Mouse (Mus musculus): ENCODE measurements around the gene Zbtb39. TPM values are rescaled to one million over a fixed set of nuclear protein-coding genes. Genes with fewer than 3 reads are reported as not detected.
"Not testable (repeated sequence)": the region's sequence is repeated elsewhere in the genome, so short reads cannot be mapped to it uniquely, and the experiment has no call there.

The Zbtb39 gene
- polyA plus RNA-seq, 1 experiment from 2014 or later = 4.0 TPM

DNA sequence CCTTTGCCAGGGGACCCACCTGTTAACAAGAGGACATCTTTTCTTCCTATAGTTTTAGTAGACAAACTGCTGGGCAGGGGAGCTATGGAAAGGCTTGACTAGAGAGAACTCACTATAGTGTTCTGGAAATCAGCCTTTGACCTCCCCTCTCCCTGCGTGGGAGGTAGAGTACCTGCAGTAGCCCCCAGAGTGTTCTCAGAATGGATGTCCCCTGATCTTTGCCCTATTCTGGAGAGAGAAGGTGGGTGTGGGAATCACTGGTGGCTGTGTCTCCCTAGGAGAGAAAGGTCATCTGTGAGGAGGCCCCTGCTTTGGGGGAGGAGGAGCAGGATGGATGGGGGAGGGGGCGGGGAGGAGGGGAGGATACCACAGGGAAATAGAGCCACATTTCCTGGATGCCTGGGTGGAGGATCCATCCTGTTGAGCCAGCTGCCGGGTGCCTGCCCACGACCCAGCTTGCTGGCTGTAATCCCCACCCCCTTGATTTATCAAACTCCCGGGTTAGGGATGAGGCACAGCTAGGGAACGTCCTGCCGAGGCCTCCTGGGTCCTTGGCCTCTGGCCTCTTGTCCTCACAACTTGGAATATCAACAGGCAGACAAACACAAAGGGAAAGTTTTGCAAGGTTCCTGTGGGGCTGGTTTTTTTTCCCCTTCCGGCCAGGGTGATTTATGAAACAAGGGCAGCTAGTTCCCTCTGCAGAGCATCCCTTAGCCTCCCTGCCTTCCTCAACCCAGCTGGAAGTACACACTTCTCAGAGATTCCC, 9.7 kb downstream of the Zbtb39 start:
- peak overlapping the region; percentile 40 for H3K4me2 ChIP-seq (replicated peaks; ENCODE audit: low read depth, low read length)
- ATAC-seq (ENCODE audit: low FRiP score, low TSS enrichment) = peak; percentile 81
- H3K27ac ChIP-seq (ENCODE audit: low read length) = peak overlapping the region; percentile 81
- H3K27me3 ChIP-seq (ENCODE audit: insufficient read depth, low read length) = no peaks in the 10 kb centered on the region
- peaks cover 39% of the 10 kb centered on the region for H3K4me1 ChIP-seq (ENCODE audit: insufficient read depth, low read length)
- no peaks in the 10 kb centered on the region for H3K9me3 ChIP-seq (ENCODE audit: low read length)
- H3K4me3 ChIP-seq (ENCODE audit: low read length) = peak overlapping the region; percentile 35
- WGBS = 4% methylated on average over 8 of the region's 8 CpGs
- H3K9ac ChIP-seq (replicated peaks; ENCODE audit: low read length) = no peak overlapping the region; the same call in 1 of the 2 replicates
- peaks cover 30% of the 10 kb centered on the region for H3K36me3 ChIP-seq (ENCODE audit: insufficient read depth, low read length)

DNA sequence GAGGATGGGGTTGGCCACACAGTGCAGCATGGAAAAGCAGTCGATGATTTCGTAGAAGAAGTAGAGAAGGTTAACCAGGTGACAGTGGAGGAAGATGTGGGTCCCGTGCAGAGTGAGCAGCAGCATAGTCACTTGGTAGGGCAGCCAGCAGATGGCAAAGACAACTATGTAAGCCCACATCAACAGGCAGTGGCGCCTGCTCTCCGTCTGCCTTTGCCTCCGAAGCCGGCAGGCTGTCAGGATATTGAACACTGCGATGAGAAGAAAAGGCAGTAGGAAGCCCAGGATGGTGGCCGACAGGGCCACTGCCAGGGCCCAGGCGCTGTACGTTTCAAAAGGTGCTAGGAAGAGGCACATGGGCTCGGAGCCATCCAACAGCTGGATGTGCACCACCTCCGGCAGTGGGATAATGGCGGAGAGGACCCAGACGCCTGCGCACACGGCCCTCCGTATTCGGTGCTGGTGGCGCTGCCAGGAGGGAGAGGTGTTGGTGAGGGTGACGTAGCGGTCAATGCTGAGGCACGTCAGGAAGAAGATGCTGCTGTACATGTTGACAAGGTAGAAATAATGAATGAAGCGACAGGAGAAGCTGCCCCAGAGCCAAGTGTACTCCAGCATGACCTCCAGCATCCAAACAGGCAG, 10.9 kb downstream of the Zbtb39 start:
- H3K9ac ChIP-seq (replicated peaks; ENCODE audit: low read length) = peak overlapping the region; percentile 12
- H3K27ac ChIP-seq (ENCODE audit: low read length) = peak overlapping the region; percentile 81
- no peak for ATAC-seq (ENCODE audit: low FRiP score, low TSS enrichment)
- no peaks in the 10 kb centered on the region for H3K27me3 ChIP-seq (ENCODE audit: insufficient read depth, low read length)
- 54% methylated on average over 24 of the region's 24 CpGs for WGBS
- H3K4me2 ChIP-seq (replicated peaks; ENCODE audit: low read depth, low read length) = peak overlapping the region; percentile 40
- peaks cover 19% of the 10 kb centered on the region for H3K36me3 ChIP-seq (ENCODE audit: insufficient read depth, low read length)
- peaks cover 46% of the 10 kb centered on the region for H3K4me1 ChIP-seq (ENCODE audit: insufficient read depth, low read length)
- H3K4me3 ChIP-seq (ENCODE audit: low read length) = peak overlapping the region; percentile 35
- H3K9me3 ChIP-seq (ENCODE audit: low read length) = no peaks in the 10 kb centered on the region

DNA sequence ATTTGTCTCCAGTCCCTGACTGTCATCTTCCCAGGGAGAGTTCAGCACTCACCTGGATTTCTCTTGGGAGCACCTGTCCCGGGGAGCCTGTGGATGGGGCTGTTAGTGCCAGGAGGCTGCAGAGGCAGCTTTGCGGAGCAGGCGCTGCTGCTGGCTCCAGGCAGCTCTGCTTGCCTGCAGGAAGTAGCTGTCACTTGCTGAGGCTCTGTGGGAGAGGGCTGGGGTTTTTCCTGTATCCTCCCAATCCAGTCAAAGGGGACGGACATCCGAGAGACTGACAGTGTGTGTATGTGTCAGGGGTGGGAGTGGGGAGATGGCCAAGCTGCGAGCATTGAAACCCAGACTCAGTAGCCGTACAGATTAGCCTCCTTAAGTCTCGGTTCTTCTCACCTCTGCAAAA, 12.2 kb downstream of the Zbtb39 start, which contains the start of gene Gpr182:
Gene Gpr182 (minus strand): TSS at position 185 of the 400 bp plus-strand sequence.
- ATAC-seq (ENCODE audit: low FRiP score, low TSS enrichment) = peak; percentile 20; the same call in 1 of the 2 replicates
- H3K4me2 ChIP-seq (replicated peaks; ENCODE audit: low read depth, low read length) = peak within 1 kb of the TSS; percentile 40
- whole genome bisulfite sequencing = 35% methylated on average over 8 of the region's 8 CpGs
- H3K36me3 ChIP-seq (ENCODE audit: insufficient read depth, low read length) = peaks cover 7% of the 10 kb centered on the region; the same call in 1 of the 2 replicates
- peak within 1 kb of the TSS; percentile 32; the same call in 1 of the 2 replicates for H3K27ac ChIP-seq (ENCODE audit: low read length)
- H3K9ac ChIP-seq (replicated peaks; ENCODE audit: low read length) = peak within 1 kb of the TSS; percentile 37
- H3K9me3 ChIP-seq (ENCODE audit: low read length) = no peaks in the 10 kb centered on the region
- H3K4me1 ChIP-seq (ENCODE audit: insufficient read depth, low read length) = peaks cover 49% of the 10 kb centered on the region
- H3K4me3 ChIP-seq (ENCODE audit: low read length) = peak within 1 kb of the TSS; percentile 35
- H3K27me3 ChIP-seq (ENCODE audit: insufficient read depth, low read length) = no peaks in the 10 kb centered on the region

GRCm38 (mm10) chr10:127754566-127755166, 15.3 kb downstream of the Zbtb39 start:
- peaks cover 30% of the 10 kb centered on the region for H3K4me1 ChIP-seq (ENCODE audit: insufficient read depth, low read length)
- no peak for ATAC-seq (ENCODE audit: low FRiP score, low TSS enrichment)
- H3K4me2 ChIP-seq (replicated peaks; ENCODE audit: low read depth, low read length) = 0 out of 2 replicates have a peak overlapping the region, but pooled peaks have one; percentile 18
- no peaks in the 10 kb centered on the region for H3K27me3 ChIP-seq (ENCODE audit: insufficient read depth, low read length)
- WGBS = 49% methylated on average over 6 of the region's 6 CpGs
- no peak overlapping the region for H3K9ac ChIP-seq (replicated peaks; ENCODE audit: low read length)
- H3K9me3 ChIP-seq (ENCODE audit: low read length) = no peaks in the 10 kb centered on the region
- H3K36me3 ChIP-seq (ENCODE audit: insufficient read depth, low read length) = no peaks in the 10 kb centered on the region
- peak overlapping the region; percentile 5 for H3K27ac ChIP-seq (ENCODE audit: low read length)
- no peak overlapping the region for H3K4me3 ChIP-seq (ENCODE audit: low read length)

DNA sequence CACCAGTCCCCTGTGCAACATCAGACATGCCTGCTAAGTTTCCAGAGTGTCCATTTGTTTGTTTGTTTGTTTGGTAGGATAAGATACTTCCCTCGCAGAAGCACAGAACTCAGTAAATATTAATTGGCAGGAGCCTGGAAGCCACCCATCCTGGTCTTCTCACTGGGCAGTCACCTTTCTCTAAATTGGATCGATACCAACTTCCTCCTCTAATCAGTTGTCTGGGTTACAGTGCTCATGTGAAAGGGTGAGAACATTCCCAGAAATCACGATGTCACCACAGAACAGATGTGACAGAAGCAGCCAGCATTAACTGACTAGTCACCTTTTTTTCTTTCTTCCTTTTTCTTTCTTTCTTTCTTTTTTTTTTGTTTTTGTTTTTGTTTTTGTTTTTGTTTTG, 15.9 kb downstream of the Zbtb39 start:
- Histone ChIP-seq H3K4me2 (replicated peaks; ENCODE audit: low read depth, low read length) (no peak overlapping the region), H3K9ac (replicated peaks; ENCODE audit: low read length) (no peak overlapping the region), H3K27ac (ENCODE audit: low read length) (peak overlapping the region; percentile 5; the same call in 1 of the 2 replicates), H3K9me3 (ENCODE audit: low read length) (no peaks in the 10 kb centered on the region), H3K4me3 (ENCODE audit: low read length) (no peak overlapping the region), H3K36me3 (ENCODE audit: insufficient read depth, low read length) (no peaks in the 10 kb centered on the region), H3K4me1 (ENCODE audit: insufficient read depth, low read length) (peaks cover 24% of the 10 kb centered on the region), H3K27me3 (ENCODE audit: insufficient read depth, low read length) (no peaks in the 10 kb centered on the region)
- ATAC-seq (ENCODE audit: low FRiP score, low TSS enrichment) = no peak
- 68% methylated on average over 3 of the region's 3 CpGs for WGBS

DNA sequence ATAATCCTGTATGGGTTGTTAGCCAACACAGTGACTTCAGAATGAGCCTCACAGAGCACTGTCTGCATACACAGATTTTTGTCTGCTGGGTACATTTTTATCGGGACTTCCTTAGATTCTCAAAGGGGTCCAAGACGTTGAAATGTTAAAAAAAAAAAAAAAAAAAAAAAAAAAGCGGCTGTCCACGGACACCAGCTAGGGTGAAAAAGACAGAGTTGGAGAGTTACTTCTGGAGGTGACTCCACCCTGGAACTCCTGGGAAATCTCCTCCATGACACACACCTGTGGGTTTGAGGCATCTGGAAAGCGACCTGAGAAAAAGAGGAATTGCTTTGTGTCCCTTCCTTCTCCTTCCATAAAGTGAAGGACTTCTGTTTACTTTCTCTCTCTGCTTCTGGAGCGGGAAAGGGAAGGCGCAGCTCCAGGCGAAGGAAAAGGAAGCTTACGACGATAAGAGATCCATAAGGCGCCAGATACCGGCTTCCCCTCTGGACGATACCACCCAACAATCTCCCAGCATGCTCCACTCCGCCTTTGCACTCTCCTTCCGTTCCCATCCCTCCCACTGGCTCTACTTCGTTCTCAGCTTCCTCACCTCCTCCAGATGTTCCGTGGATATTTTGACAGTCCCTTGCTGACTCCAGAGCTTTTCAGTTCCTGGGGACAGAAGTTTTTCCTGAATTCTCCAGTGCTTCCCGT, 16.6 kb downstream of the Zbtb39 start:
- H3K27me3 ChIP-seq (ENCODE audit: insufficient read depth, low read length) = no peaks in the 10 kb centered on the region
- no peak overlapping the region for H3K27ac ChIP-seq (ENCODE audit: low read length)
- no peaks in the 10 kb centered on the region for H3K9me3 ChIP-seq (ENCODE audit: low read length)
- ATAC-seq (ENCODE audit: low FRiP score, low TSS enrichment) = no peak
- peaks cover 23% of the 10 kb centered on the region for H3K4me1 ChIP-seq (ENCODE audit: insufficient read depth, low read length)
- H3K9ac ChIP-seq (replicated peaks; ENCODE audit: low read length) = 0 out of 2 replicates have a peak overlapping the region, but pooled peaks have one; percentile 26
- 42% methylated on average over 18 of the region's 18 CpGs for WGBS
- peak overlapping the region; percentile 19 for H3K4me3 ChIP-seq (ENCODE audit: low read length)
- H3K4me2 ChIP-seq (replicated peaks; ENCODE audit: low read depth, low read length) = peak overlapping the region; percentile 47
- no peaks in the 10 kb centered on the region for H3K36me3 ChIP-seq (ENCODE audit: insufficient read depth, low read length)

GRCm38 (mm10) chr10:127759181-127760110, 20.1 kb downstream of the Zbtb39 start, which contains the start of the genes Rdh1 and Rdh16f1:
Gene Rdh1 (plus strand): TSS chr10:127759721.
Gene Rdh16f1 (plus strand): TSS chr10:127759787.
- Histone ChIP-seq H3K36me3 (ENCODE audit: insufficient read depth, low read length) (no peaks in the 10 kb centered on the region), H3K27me3 (ENCODE audit: insufficient read depth, low read length) (no peaks in the 10 kb centered on the region), H3K27ac (ENCODE audit: low read length) (no peak within 1 kb of the TSS), H3K4me3 (ENCODE audit: low read length) (no peak within 1 kb of the TSS), H3K4me2 (replicated peaks; ENCODE audit: low read depth, low read length) (no peak within 1 kb of the TSS), H3K4me1 (ENCODE audit: insufficient read depth, low read length) (peaks cover 17% of the 10 kb centered on the region), H3K9me3 (ENCODE audit: low read length) (no peaks in the 10 kb centered on the region), H3K9ac (replicated peaks; ENCODE audit: low read length) (no peak within 1 kb of the TSS)
- WGBS = 56% methylated on average over 9 of the region's 9 CpGs
- no peak for ATAC-seq (ENCODE audit: low FRiP score, low TSS enrichment)

- not testable (repeated sequence) for H3K4me2 ChIP-seq (replicated peaks; ENCODE audit: low read depth, low read length); H3K4me3 ChIP-seq (ENCODE audit: low read length); ATAC-seq (ENCODE audit: low FRiP score, low TSS enrichment); H3K9ac ChIP-seq (replicated peaks; ENCODE audit: low read length); H3K27me3 ChIP-seq (ENCODE audit: insufficient read depth, low read length); H3K36me3 ChIP-seq (ENCODE audit: insufficient read depth, low read length); H3K4me1 ChIP-seq (ENCODE audit: insufficient read depth, low read length); H3K9me3 ChIP-seq (ENCODE audit: low read length)
- WGBS = 90% methylated on average over 10 of the region's 10 CpGs
- H3K27ac ChIP-seq (ENCODE audit: low read length) = peak overlapping the region; percentile 10; the same call in 1 of the 2 replicates
Measured at GRCm38 (mm10) chr10:127762926-127763325, 23.6 kb downstream of the Zbtb39 start.
